Mouse (Mus musculus) MEL (cell line): ENCODE data around the gene Fgfr2. TPM values are rescaled to one million over a fixed set of nuclear protein-coding genes. Genes with fewer than 3 reads are reported as not detected.

Experiments
- DNase-seq: peaks from one replicate; pipeline ENCODE4 v3.0.0; 2011; ENCODE audit warnings: low read depth, low spot score
- H3K27ac ChIP-seq: 2 replicates; pipeline ENCODE4 v1.5.1; 2012; ENCODE audit warnings: low read depth, mild to moderate bottlenecking, control low read depth, low read length, moderate library complexity; ENCODE audit not compliant: control insufficient read depth
- H3K27me3 ChIP-seq, 2 experiments: fragments of 150-350 bp in 1 of 2; sonication (generic) in 1 of 2; 2 replicates each; pipeline ENCODE4 v1.6.1; 2012; ENCODE audit warnings: low read length in 2 of 2, mild to moderate bottlenecking in 2 of 2, improper control_type of control experiment in 1 of 2, moderate library complexity in 1 of 2; ENCODE audit not compliant: insufficient read depth in 2 of 2, control insufficient read depth in 1 of 2
- H3K36me3 ChIP-seq, 2 experiments: 2 replicates each; pipeline ENCODE4 v1.6.1; 2012 to 2014; ENCODE audit warnings: low read length in 2 of 2, improper control_type of control experiment in 1 of 2, inconsistent platforms in 1 of 2, mild to moderate bottlenecking in 1 of 2; ENCODE audit not compliant: insufficient read depth in 2 of 2, control insufficient read depth in 1 of 2
- H3K4me1 ChIP-seq, 2 experiments: fragments of 150-350 bp in 1 of 2; sonication (generic) in 1 of 2; 2 replicates each; pipeline ENCODE4 v1.6.1; 2012; ENCODE audit warnings: low read length in 2 of 2, improper control_type of control experiment in 1 of 2, mild to moderate bottlenecking in 1 of 2; ENCODE audit not compliant: insufficient read depth in 2 of 2, control insufficient read depth in 1 of 2
- H3K4me3 ChIP-seq, 2 experiments: fragments of 150-350 bp in 1 of 2; sonication (generic) in 1 of 2; 2 replicates each; pipeline ENCODE4 v1.5.1; 2012; ENCODE audit warnings: low read depth in 2 of 2, low read length in 2 of 2, mild to moderate bottlenecking in 2 of 2, moderate library complexity in 2 of 2, control low read depth in 1 of 2, improper control_type of control experiment in 1 of 2; ENCODE audit not compliant: control insufficient read depth in 1 of 2, insufficient read depth in 1 of 2
- H3K79me2 ChIP-seq: 2 replicates; pipeline ENCODE4 v1.6.1; 2012; ENCODE audit warnings: mild to moderate bottlenecking, low read length, moderate library complexity; ENCODE audit not compliant: control insufficient read depth, poor library complexity, insufficient read depth
- H3K9ac ChIP-seq: 2 replicates; pipeline ENCODE4 v1.6.1; 2012; ENCODE audit warnings: low read depth, mild to moderate bottlenecking, control low read depth, low read length, moderate library complexity; ENCODE audit not compliant: control insufficient read depth, poor library complexity, severe bottlenecking
- H3K9me3 ChIP-seq: fragments of 150-350 bp; sonication (generic); replicated peaks from 2 replicates; pipeline ENCODE4 v1.6.1; 2012; ENCODE audit warnings: mild to moderate bottlenecking, low read length, improper control_type of control experiment, moderate library complexity; ENCODE audit not compliant: insufficient read depth
- BHLHE40 ChIP-seq: IDR thresholded peaks from 2 replicates; pipeline ENCODE4 v1.6.1; 2012; ENCODE audit warnings: low read depth, mild to moderate bottlenecking, inconsistent platforms, low read length, improper control_type of control experiment, borderline replicate concordance
- CHD1 ChIP-seq: IDR thresholded peaks from 2 replicates; pipeline ENCODE4 v1.6.1; 2012; ENCODE audit warnings: low read depth, mild to moderate bottlenecking, inconsistent platforms, low read length, improper control_type of control experiment
- CHD2 ChIP-seq: IDR thresholded peaks from 2 replicates; pipeline ENCODE4 v1.6.1; 2011; ENCODE audit warnings: low read length, improper control_type of control experiment
- E2F4 ChIP-seq: IDR thresholded peaks from 2 replicates; pipeline ENCODE4 v1.6.1; 2011; ENCODE audit warnings: low read depth, low read length, improper control_type of control experiment, borderline replicate concordance
- ELF1 ChIP-seq: IDR thresholded peaks from 2 replicates; pipeline ENCODE4 v1.6.1; 2014; ENCODE audit warnings: low read depth, mild to moderate bottlenecking, inconsistent platforms, low read length, improper control_type of control experiment, moderate library complexity
- ETS1 ChIP-seq: IDR thresholded peaks from 2 replicates; pipeline ENCODE4 v1.6.1; 2012; ENCODE audit warnings: low read depth, mild to moderate bottlenecking, inconsistent platforms, low read length, improper control_type of control experiment, moderate library complexity
- GABPA ChIP-seq: IDR thresholded peaks from 2 replicates; pipeline ENCODE4 v1.6.1; 2012; ENCODE audit warnings: low read depth, mild to moderate bottlenecking, inconsistent platforms, low read length, improper control_type of control experiment, moderate library complexity
- HCFC1 ChIP-seq: IDR thresholded peaks from 2 replicates; pipeline ENCODE4 v1.6.1; 2012; ENCODE audit warnings: low read depth, mild to moderate bottlenecking, inconsistent platforms, low read length, improper control_type of control experiment, moderate library complexity
- KAT2A ChIP-seq: conservative IDR thresholded peaks from 2 replicates; pipeline ENCODE4 v1.6.1; 2012; ENCODE audit warnings: low read depth, low read length, improper control_type of control experiment, inconsistent platforms
- MAFK ChIP-seq: IDR thresholded peaks from 2 replicates; pipeline ENCODE4 v1.6.1; 2011; ENCODE audit warnings: low read depth, mild to moderate bottlenecking, low read length, improper control_type of control experiment, borderline replicate concordance
- MAX ChIP-seq: IDR thresholded peaks from 2 replicates; pipeline ENCODE4 v1.6.1; 2011; ENCODE audit warnings: low read length, improper control_type of control experiment
- MAZ ChIP-seq: IDR thresholded peaks from 2 replicates; pipeline ENCODE4 v1.6.1; 2012; ENCODE audit warnings: low read depth, mild to moderate bottlenecking, inconsistent platforms, low read length, improper control_type of control experiment
- MEF2A ChIP-seq: IDR thresholded peaks from 2 replicates; pipeline ENCODE4 v1.6.1; 2014; ENCODE audit warnings: low read depth, mild to moderate bottlenecking, inconsistent platforms, low read length, improper control_type of control experiment; ENCODE audit not compliant: poor library complexity, insufficient replicate concordance, severe bottlenecking; ENCODE audit errors: extremely low read depth
- MXI1 ChIP-seq: IDR thresholded peaks from 2 replicates; pipeline ENCODE4 v1.6.1; 2011; ENCODE audit warnings: mild to moderate bottlenecking, low read depth, low read length, improper control_type of control experiment
- MYB ChIP-seq: IDR thresholded peaks from 2 replicates; pipeline ENCODE4 v1.6.1; 2011; ENCODE audit warnings: mild to moderate bottlenecking, low read depth, low read length, improper control_type of control experiment
- NRF1 ChIP-seq: IDR thresholded peaks from 2 replicates; pipeline ENCODE4 v1.6.1; 2014; ENCODE audit warnings: low read depth, mild to moderate bottlenecking, inconsistent platforms, low read length, improper control_type of control experiment, moderate library complexity; ENCODE audit not compliant: poor library complexity, insufficient read depth, severe bottlenecking
- POLR2A ChIP-seq, 2 experiments: IDR thresholded peaks; 2 replicates each; pipeline ENCODE4 v1.6.1; 2011 to 2012; ENCODE audit warnings: low read length in 2 of 2, mild to moderate bottlenecking in 2 of 2, control low read depth in 1 of 2, improper control_type of control experiment in 1 of 2, low read depth in 1 of 2, moderate library complexity in 1 of 2; ENCODE audit not compliant: control insufficient read depth in 1 of 2, insufficient read depth in 1 of 2, poor library complexity in 1 of 2
- RAD21 ChIP-seq: IDR thresholded peaks from 2 replicates; pipeline ENCODE4 v1.6.1; 2011; ENCODE audit warnings: mild to moderate bottlenecking, low read depth, low read length, improper control_type of control experiment
- RCOR1 ChIP-seq: IDR thresholded peaks from 2 replicates; pipeline ENCODE4 v1.6.1; 2012; ENCODE audit warnings: low read depth, mild to moderate bottlenecking, inconsistent platforms, low read length, improper control_type of control experiment
- SIN3A ChIP-seq: IDR thresholded peaks from 2 replicates; pipeline ENCODE4 v1.6.1; 2012; ENCODE audit warnings: low read length, improper control_type of control experiment, inconsistent platforms
- TAL1 ChIP-seq: IDR thresholded peaks from 2 replicates; pipeline ENCODE4 v1.6.1; 2012; ENCODE audit warnings: mild to moderate bottlenecking, inconsistent platforms, low read length, moderate library complexity, mixed read lengths
- TBP ChIP-seq: IDR thresholded peaks from 2 replicates; pipeline ENCODE4 v1.8.0; 2011; ENCODE audit warnings: low read depth, low read length, improper control_type of control experiment
- TCF12 ChIP-seq: IDR thresholded peaks from 2 replicates; pipeline ENCODE4 v1.6.1; 2014; ENCODE audit warnings: low read depth, mild to moderate bottlenecking, inconsistent platforms, low read length, improper control_type of control experiment, moderate library complexity
- UBTF ChIP-seq: IDR thresholded peaks from 2 replicates; pipeline ENCODE4 v1.6.1; 2012; ENCODE audit warnings: low read depth, mild to moderate bottlenecking, inconsistent platforms, low read length, improper control_type of control experiment, moderate library complexity, borderline replicate concordance; ENCODE audit not compliant: insufficient read depth
- USF1 ChIP-seq: IDR thresholded peaks from 2 replicates; pipeline ENCODE4 v1.6.1; 2014; ENCODE audit warnings: low read depth, mild to moderate bottlenecking, inconsistent platforms, low read length, improper control_type of control experiment, moderate library complexity
- ZC3H11A ChIP-seq: IDR thresholded peaks from 2 replicates; pipeline ENCODE4 v1.6.1; 2012; ENCODE audit warnings: low read depth, mild to moderate bottlenecking, inconsistent platforms, low read length, improper control_type of control experiment
- ZKSCAN1 ChIP-seq: IDR thresholded peaks from 2 replicates; pipeline ENCODE4 v1.6.1; 2012; ENCODE audit warnings: low read depth, mild to moderate bottlenecking, inconsistent platforms, low read length, improper control_type of control experiment, moderate library complexity
- ZMIZ1 ChIP-seq: IDR thresholded peaks from 2 replicates; pipeline ENCODE4 v1.6.1; 2012; ENCODE audit warnings: low read depth, mild to moderate bottlenecking, inconsistent platforms, low read length, improper control_type of control experiment, moderate library complexity
- ZNF384 ChIP-seq: IDR thresholded peaks from 2 replicates; pipeline ENCODE4 v1.6.1; 2012; ENCODE audit warnings: low read depth, mild to moderate bottlenecking, inconsistent platforms, low read length, improper control_type of control experiment
- polyA plus RNA-seq, 2 experiments: library from polyadenylated mRNA; stranded (reverse) in 1 of 2; unstranded in 1 of 2; fragments of >175 nt in 1 of 2; fragments of >200 nt in 1 of 2; gene quantifications; 2 replicates each; pipeline versions ENCODE4 v1.2.1 to v1.2.4; 2012; ENCODE audit warnings: low replicate concordance in 2 of 2, low read depth in 1 of 2; ENCODE audit not compliant: insufficient read length in 2 of 2, insufficient read depth in 1 of 2, missing spikeins in 1 of 2
- total RNA-seq: library from RNA; depleted of rRNA; stranded (reverse); fragments of 300-350 nt; gene quantifications from 2 replicates; pipeline ENCODE4 v1.2.3, GENCODE M21; 2012

Gene Fgfr2
- total and polyA plus RNA-seq, 3 experiments: not detected

- H3K27ac ChIP-seq: no peak overlapping the region
- TF ChIP-seq ZC3H11A (no peak), MXI1 (no peak), UBTF (no peak), GABPA (no peak), TBP (no peak), MAFK (no peak), ETS1 (no peak), ZNF384 (no peak), ZMIZ1 (no peak), SIN3A (no peak), BHLHE40 (no peak), USF1 (no peak), POLR2A (IDR thresholded peaks at IDR 0.05; ENCODE audit: control insufficient read depth in 1 of 2, insufficient read depth in 1 of 2, low read depth in 1 of 2, low read length in 2 of 2, poor library complexity in 1 of 2) (no peak), E2F4 (no peak), CHD1 (no peak), KAT2A (no peak), MYB (no peak), MAX (no peak), MEF2A (no peak), ELF1 (no peak)
- TF ChIP-seq, all 39 proteins: peak for 0
- H3K9ac ChIP-seq: no peak overlapping the region
- H3K27me3 ChIP-seq: peaks cover 0 to 3% of the 10 kb centered on the region in 2 experiments
- H3K9me3 ChIP-seq: no peaks in the 10 kb centered on the region
- H3K4me1 ChIP-seq: peaks cover 0 to 2% of the 10 kb centered on the region in 2 experiments; a peak in 1 of 4 replicates
- H3K36me3 ChIP-seq: no peaks in the 10 kb centered on the region
- DNase-seq: no peak
- H3K4me3 ChIP-seq: no peak overlapping the region
- no peaks in the 10 kb centered on the region for H3K79me2 ChIP-seq
These were observed 2498.9 kb downstream of the Fgfr2 start for GRCm38 (mm10) chr7:130624299-130624698.

GRCm38 (mm10) chr7:130622359-130622758 lies 2500.8 kb downstream of the Fgfr2 start:
- no peak overlapping the region for H3K4me3 ChIP-seq
- H3K79me2 ChIP-seq: no peaks in the 10 kb centered on the region
- H3K4me1 ChIP-seq: peaks cover 0 to 2% of the 10 kb centered on the region in 2 experiments; a peak in 1 of 4 replicates
- H3K9ac ChIP-seq: no peak overlapping the region
- no peak overlapping the region for H3K27ac ChIP-seq
- no peaks in the 10 kb centered on the region for H3K9me3 ChIP-seq
- no peak for DNase-seq
- TF ChIP-seq MAX (no peak), CHD2 (no peak), USF1 (no peak), TAL1 (no peak), CHD1 (no peak), ZMIZ1 (no peak), RAD21 (no peak), HCFC1 (no peak), E2F4 (no peak), ELF1 (no peak), RCOR1 (no peak), MAFK (no peak), UBTF (no peak), MAZ (no peak), NRF1 (no peak), TCF12 (no peak), ZKSCAN1 (no peak), MEF2A (no peak)
- TF ChIP-seq, all 39 proteins: peak for 0
- Histone ChIP-seq H3K36me3 (no peaks in the 10 kb centered on the region), H3K27me3 (peaks cover 0 to 3% of the 10 kb centered on the region in 2 experiments; a peak in 3 of 4 replicates)
